ENCODE assay signal across 20 mouse cellular contexts in genomic region chr14:51015780-51016179, GRCm38 (mm10). TPM values are rescaled to one million over a fixed set of nuclear protein-coding genes. Genes with fewer than 3 reads are reported as not detected.
ATAC-seq lines count a peak whose summit lies in the region.
"Had no signal": no experiment of that assay in that cellular context is flagged by ENCODE, and none has a peak within 500 bp of the region (broad histone marks: within the 10 kb centered on the region; RNA-seq: fewer than 3 reads in every experiment).

No protein-coding gene starts in this region.

- H3K9me3 ChIP-seq in hindbrain, embryonic 12.5 days (replicated peaks): no peaks in the 10 kb centered on the region
- H3K9me3 ChIP-seq: G1E had no signal

- no peak overlapping the region for H3K27ac ChIP-seq in hindbrain, embryonic 12.5 days

- no peak overlapping the region for H3K4me3 ChIP-seq in hindbrain, embryonic 12.5 days

- H3K4me1 ChIP-seq in hindbrain, embryonic 12.5 days: no peaks in the 10 kb centered on the region

- no peak overlapping the region for H3K4me2 ChIP-seq in hindbrain, embryonic 12.5 days (replicated peaks)

- H3K9ac ChIP-seq in hindbrain, embryonic 12.5 days: no peak overlapping the region

- no peaks in the 10 kb centered on the region for H3K36me3 ChIP-seq in hindbrain, embryonic 12.5 days
- H3K36me3 ChIP-seq: G1E had no signal

- H3K27me3 ChIP-seq in hindbrain, embryonic 12.5 days: no peaks in the 10 kb centered on the region
- H3K27me3 ChIP-seq: CH12.LX, Patski had no signal

- peak; percentile 59 to 71 for ATAC-seq in hematopoietic stem cell, adult 5-6 weeks (replicated peaks in 1 of 2; ENCODE audit: insufficient read depth in 1 of 2, low FRiP score in 2 of 2, low TSS enrichment in 1 of 2, low read depth in 1 of 2, poor library complexity in 2 of 2, severe bottlenecking in 2 of 2)
- no peak for ATAC-seq in hindbrain, embryonic 12.5 days (ENCODE audit: low FRiP score)
- ATAC-seq: activated CD4-positive, CD25-positive, alpha-beta regulatory T cell, adult 4 months; CD4-positive, CD25-positive, alpha-beta regulatory T cell, adult 4 months; Patski had no signal

RNA-seq across cellular contexts. Expression of gene Rnase10, which starts 8.2 kb away (rescaled TPM):
- not detected in 2 replicates for total RNA-seq in hematopoietic stem cell, adult 5-6 weeks (2017)
- polyA plus RNA-seq in hindbrain, embryonic 12.5 days (2016; fragmentation: Nextera tagmentation; extraction: Ambion mirVana): not detected in 2 replicates
- total RNA-seq: adrenal gland, adult 18-20 months; CH12.LX; ES-E14; MEL had no signal
- polyA plus RNA-seq: activated CD4-positive, CD25-positive, alpha-beta regulatory T cell, adult 4 months; adrenal gland, adult 2 months; brain, embryonic 14.5 days; CD4-positive, CD25-positive, alpha-beta regulatory T cell, adult 4 months; cerebellum, adult 2 months; G1E; Patski had no signal

RNA-seq across cellular contexts. Expression of gene Rnase9, which starts 25.9 kb away (rescaled TPM):
- total RNA-seq in hematopoietic stem cell, adult 5-6 weeks (2017): not detected in 2 replicates
- polyA plus RNA-seq in hindbrain, embryonic 12.5 days (2016; fragmentation: Nextera tagmentation; extraction: Ambion mirVana): not detected in 2 replicates
- total RNA-seq: adrenal gland, adult 18-20 months; adrenal gland, adult 2 months; adrenal gland, adult 8-10 months; adrenal gland, postnatal 10 days; adrenal gland, postnatal 14 days; adrenal gland, postnatal 25 days; adrenal gland, postnatal 36 days; adrenal gland, postnatal 4 days; CH12.LX; ES-E14; MEL had no signal
- polyA plus RNA-seq: activated CD4-positive, CD25-positive, alpha-beta regulatory T cell, adult 4 months; adrenal gland, adult 2 months; brain, embryonic 14.5 days; C2C12; CD4-positive, CD25-positive, alpha-beta regulatory T cell, adult 4 months; cerebellum, adult 2 months; G1E; Patski had no signal

RNA-seq across cellular contexts. Expression of gene Rnase11, which starts 34.2 kb away (rescaled TPM):
- not detected in 2 replicates for total RNA-seq in hematopoietic stem cell, adult 5-6 weeks (2017)
- not detected in 2 replicates for polyA plus RNA-seq in hindbrain, embryonic 12.5 days (2016; fragmentation: Nextera tagmentation; extraction: Ambion mirVana)
- total RNA-seq: adrenal gland, adult 18-20 months; adrenal gland, adult 2 months; adrenal gland, adult 8-10 months; adrenal gland, postnatal 10 days; adrenal gland, postnatal 14 days; adrenal gland, postnatal 25 days; adrenal gland, postnatal 36 days; adrenal gland, postnatal 4 days; CH12.LX; ES-E14; MEL had no signal
- polyA plus RNA-seq: activated CD4-positive, CD25-positive, alpha-beta regulatory T cell, adult 4 months; adrenal gland, adult 2 months; brain, embryonic 14.5 days; C2C12; CD4-positive, CD25-positive, alpha-beta regulatory T cell, adult 4 months; cerebellum, adult 2 months; G1E; Patski had no signal

RNA-seq across cellular contexts. Expression of gene Rnase12, which starts 41.7 kb away (rescaled TPM):
- 5.3 TPM in 1 of 2 replicates, not detected in the other for total RNA-seq in hematopoietic stem cell, adult 5-6 weeks (2017)
- not detected in 2 replicates for polyA plus RNA-seq in hindbrain, embryonic 12.5 days (2016; fragmentation: Nextera tagmentation; extraction: Ambion mirVana)
- total RNA-seq: adrenal gland, adult 18-20 months; adrenal gland, adult 2 months; adrenal gland, adult 8-10 months; adrenal gland, postnatal 10 days; adrenal gland, postnatal 14 days; adrenal gland, postnatal 25 days; adrenal gland, postnatal 36 days; G1E; MEL had no signal
- polyA plus RNA-seq: activated CD4-positive, CD25-positive, alpha-beta regulatory T cell, adult 4 months; adrenal gland, adult 2 months; brain, embryonic 14.5 days; C2C12; CD4-positive, CD25-positive, alpha-beta regulatory T cell, adult 4 months; cerebellum, adult 2 months; G1E; Patski had no signal

RNA-seq across cellular contexts. Expression of gene Olfr750, which starts 58.5 kb away (rescaled TPM):
- total RNA-seq in hematopoietic stem cell, adult 5-6 weeks (2017): not detected in 2 replicates
- not detected in 2 replicates for polyA plus RNA-seq in hindbrain, embryonic 12.5 days (2016; fragmentation: Nextera tagmentation; extraction: Ambion mirVana)
- total RNA-seq: adrenal gland, adult 8-10 months; adrenal gland, postnatal 10 days; adrenal gland, postnatal 14 days; adrenal gland, postnatal 25 days; adrenal gland, postnatal 36 days; adrenal gland, postnatal 4 days; CH12.LX; ES-E14; MEL had no signal
- polyA plus RNA-seq: activated CD4-positive, CD25-positive, alpha-beta regulatory T cell, adult 4 months; adrenal gland, adult 2 months; brain, embryonic 14.5 days; C2C12; CD4-positive, CD25-positive, alpha-beta regulatory T cell, adult 4 months; cerebellum, adult 2 months; G1E; Patski had no signal
